Mouse (Mus musculus) left cerebral cortex, adult 11 months (tissue): Measurements from ENCODE around the gene Ccp110.

Experiments
- DNase-seq: peaks from one replicate; pipeline ENCODE4 v3.0.0; 2022; ENCODE audit warnings: low spot score

Ccp110 gene

GRCm38 (mm10) chr7:118728846-118729587 is 16.7 kb downstream of the Ccp110 start:
- no peak for DNase-seq

GRCm38 (mm10) chr7:118731781-118732180 is 19.4 kb downstream of the Ccp110 start:
- no peak for DNase-seq

DNA sequence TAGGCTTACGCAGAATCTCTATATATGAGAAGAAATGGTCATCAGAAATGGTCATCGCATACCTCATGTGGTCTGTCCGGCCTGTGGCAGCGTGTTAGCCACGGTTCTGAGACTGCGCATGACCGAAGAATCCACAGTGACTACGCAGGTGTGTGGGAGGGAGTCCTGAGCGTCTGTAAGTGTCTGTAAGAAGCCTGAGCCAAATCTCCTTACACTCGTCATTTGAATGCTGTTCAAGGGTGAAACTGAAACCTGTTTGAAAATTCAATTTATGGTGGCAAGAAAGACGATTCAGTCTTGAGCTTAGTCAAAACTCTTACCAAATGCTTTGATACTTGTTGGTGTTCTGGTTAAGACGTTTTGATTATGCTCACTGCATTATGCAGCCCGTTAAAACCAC is 20.9 kb downstream of the Ccp110 start:
- DNase-seq, result no peak

DNA sequence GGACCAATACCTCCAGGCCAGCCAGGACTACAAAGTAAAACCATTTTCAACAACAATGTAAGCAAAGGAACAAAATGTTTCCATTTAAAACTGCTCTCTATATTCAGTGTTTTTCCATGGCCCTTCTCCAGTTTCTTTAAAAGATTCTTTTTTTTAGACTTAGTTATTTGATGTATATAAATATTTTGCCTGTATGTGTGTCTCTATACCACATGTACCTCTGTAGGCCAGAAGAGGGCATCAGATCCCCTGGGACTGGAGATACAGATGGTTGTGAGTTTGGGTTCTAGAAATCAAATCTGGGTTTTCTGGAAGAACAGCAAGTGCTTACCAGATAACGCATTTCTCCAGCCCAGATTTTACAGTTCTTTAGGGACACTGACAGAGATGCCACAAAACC is 26.4 kb downstream of the Ccp110 start:
- no peak for DNase-seq

DNA sequence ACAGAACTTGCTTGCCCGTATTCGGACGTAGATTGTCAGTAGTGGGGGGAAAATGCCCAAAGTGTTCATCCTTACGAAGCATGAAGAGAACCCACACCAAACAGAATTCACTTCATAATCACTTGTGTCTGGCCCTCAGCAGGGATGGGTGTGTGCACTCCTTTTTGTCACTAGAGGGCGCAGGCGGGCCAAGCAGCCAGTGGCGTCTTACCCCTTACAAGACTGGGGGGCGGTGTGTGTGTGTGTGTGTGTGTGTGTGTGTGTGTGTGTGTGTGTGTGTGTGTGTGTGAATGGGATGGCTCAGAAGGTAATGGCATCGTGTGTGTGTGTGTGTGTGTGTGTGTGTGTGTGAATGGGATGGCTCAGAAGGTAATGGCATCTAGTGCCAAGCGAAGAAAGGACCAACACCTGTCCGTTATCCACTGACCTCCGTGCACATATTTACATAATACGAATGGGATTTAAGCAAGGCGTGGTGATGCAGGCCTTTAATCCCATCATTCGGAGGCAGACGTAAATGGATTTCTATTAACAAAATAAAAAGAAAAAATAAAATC is 27.7 kb downstream of the Ccp110 start, which contains the start of gene Vps35l:
TSS of gene Vps35l (plus strand) at position 252 of the 557 bp plus-strand sequence.
- DNase-seq, result peak; percentile 72

DNA sequence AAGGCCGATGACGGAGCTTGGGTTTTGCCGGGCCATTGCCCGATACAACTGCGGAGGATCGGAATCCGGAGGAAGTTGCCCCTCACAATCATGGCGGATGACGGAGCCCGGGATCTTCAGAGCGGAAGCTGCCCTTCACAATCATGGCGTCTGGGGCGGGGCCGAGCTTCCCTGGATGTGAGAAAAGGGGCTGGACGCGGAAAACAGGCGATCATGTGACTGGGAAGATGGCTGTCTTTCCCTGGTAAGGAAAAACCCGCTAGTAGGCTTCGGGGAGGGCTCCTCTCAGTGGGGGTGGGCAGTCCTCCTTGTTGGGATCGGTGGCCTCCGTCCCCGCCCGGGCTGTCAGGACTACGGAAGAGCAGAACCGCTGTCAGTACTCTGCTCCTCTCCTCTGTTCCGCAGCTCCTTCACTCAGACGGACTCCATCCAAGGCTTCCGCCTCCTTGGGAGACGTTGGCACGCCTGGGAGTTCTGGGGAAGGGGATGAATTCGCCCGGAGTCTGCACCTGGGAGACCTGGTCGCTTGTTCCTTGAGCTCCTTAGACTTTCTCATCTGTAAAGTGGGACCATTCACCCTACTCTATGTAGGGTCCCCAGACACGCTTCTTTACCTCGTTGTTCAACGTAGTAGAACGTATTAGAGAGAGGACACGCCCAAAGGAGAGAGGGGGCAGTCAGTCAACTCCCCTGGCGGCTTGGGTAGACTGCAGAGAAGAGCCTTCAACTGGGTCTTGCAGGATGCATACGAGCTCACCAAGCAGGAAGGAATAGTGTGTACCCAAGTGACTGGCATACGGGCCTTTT is 28.4 kb downstream of the Ccp110 start:
- DNase-seq, result peak; percentile 91

GRCm38 (mm10) chr7:118742278-118742677 is 29.9 kb downstream of the Ccp110 start:
- DNase-seq, result no peak

GRCm38 (mm10) chr7:118744766-118745165 is 32.4 kb downstream of the Ccp110 start:
- DNase-seq, result no peak

- no peak for DNase-seq
Measured at GRCm38 (mm10) chr7:118747891-118748672, 35.7 kb downstream of the Ccp110 start.

DNA sequence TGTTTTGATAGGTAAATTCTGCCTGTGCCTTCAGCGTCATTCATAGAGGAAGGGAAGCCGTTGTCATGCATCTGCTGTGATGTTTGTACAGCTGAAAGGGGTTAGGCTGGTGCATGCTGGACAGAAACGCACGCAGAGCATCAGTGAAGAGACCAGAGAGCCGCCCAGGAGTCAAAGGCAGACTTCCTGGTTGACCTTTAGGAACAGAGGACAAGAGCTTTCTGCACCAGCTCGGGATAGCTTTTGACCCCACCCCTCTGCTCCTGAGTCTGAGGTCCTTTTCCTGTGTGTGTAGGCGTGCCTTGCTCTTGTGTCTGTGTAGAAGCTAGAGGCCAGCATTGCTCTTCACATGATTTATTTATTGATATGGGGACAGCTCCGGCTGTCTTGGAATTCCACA is 37.4 kb downstream of the Ccp110 start:
- no peak for DNase-seq

GRCm38 (mm10) chr7:118751625-118752024 is 39.3 kb downstream of the Ccp110 start:
- no peak for DNase-seq

- DNase-seq, result no peak
Measured at GRCm38 (mm10) chr7:118755756-118756155, 43.4 kb downstream of the Ccp110 start.

DNA sequence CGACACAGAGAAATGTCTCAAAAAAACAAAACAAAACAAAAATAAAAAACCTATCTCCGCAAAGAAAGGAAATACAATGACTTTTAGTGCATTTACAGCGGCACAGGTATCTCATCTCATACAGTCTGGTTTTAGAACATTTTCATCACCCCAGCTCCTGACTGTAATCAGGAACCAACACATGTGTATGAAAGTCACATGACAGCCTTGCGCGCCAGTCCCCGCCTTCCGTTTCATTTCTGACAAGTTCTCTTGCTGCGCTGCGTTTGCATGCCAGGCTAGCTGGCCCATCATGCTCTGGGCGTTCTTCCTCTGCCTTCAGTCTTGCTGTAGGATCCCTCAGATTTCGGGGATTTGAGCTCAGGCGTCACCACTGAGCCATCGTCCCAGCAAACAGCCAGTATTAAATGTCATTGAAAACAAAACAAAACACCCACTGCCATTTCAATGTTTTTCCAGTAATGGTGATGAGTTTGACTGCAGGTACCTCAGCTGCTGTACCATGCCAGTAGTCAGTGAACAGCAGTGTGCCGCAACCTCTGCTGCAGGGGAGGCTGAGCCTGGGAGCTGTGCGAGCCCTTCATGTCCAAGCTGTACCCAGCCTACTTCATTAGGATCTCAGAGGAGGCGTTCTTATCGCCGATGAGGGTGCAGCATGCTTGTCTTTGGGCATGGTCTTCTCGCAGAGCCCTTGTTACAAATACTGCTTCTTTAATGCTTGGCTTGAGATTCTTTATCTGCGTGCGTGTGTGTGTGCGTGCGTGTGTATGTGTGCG is 44.3 kb downstream of the Ccp110 start:
- no peak for DNase-seq

- no peak for DNase-seq
Measured at GRCm38 (mm10) chr7:118758369-118758768, 46.0 kb downstream of the Ccp110 start.

DNA sequence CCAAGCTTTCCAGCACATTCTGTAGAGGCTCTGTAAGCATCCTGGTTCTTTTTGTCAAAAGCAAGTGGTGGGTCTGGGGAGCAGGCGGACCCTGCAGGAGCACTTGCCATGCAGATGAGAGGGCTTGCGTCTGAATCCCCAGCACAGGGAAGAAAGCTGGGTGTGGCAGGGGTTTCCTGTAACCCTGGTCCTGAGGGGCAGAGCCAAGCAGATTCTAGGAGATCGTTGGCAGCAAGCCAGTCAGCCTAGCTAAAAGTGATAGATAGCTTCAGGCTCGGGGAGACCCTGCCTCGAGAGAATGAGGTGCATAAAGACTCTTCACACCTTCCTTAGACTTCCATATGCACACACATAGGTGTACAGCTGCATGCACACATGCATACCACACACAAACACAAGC is 47.0 kb downstream of the Ccp110 start:
- DNase-seq, result no peak

DNA sequence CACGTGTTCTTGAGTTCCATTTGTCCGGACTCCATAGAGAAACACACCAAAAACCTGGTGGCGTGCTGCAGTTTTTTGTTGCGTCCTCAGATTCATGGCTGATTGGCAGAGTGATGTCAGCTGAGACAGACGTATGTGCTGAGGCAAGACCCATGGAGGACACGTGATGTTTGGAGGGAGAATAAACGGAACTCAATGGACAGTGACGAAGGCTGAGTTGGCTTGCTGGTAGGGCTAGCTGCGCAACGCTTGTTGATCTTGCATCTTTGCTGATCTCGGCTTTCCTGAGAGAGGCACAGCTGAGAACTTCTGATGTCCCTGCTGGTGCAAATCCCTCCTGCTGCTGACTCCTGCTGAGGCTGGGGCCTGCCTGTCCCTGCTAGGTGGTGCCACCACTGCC is 51.6 kb downstream of the Ccp110 start:
- no peak for DNase-seq

GRCm38 (mm10) chr7:118764725-118765124 is 52.4 kb downstream of the Ccp110 start:
- no peak for DNase-seq

- no peak for DNase-seq
Measured at GRCm38 (mm10) chr7:118765604-118766003, 53.3 kb downstream of the Ccp110 start.

- DNase-seq, result peak; percentile 32
Measured at GRCm38 (mm10) chr7:118766119-118766833, 53.9 kb downstream of the Ccp110 start.

- DNase-seq, result no peak
Measured at GRCm38 (mm10) chr7:118766834-118767224, 54.5 kb downstream of the Ccp110 start.

DNA sequence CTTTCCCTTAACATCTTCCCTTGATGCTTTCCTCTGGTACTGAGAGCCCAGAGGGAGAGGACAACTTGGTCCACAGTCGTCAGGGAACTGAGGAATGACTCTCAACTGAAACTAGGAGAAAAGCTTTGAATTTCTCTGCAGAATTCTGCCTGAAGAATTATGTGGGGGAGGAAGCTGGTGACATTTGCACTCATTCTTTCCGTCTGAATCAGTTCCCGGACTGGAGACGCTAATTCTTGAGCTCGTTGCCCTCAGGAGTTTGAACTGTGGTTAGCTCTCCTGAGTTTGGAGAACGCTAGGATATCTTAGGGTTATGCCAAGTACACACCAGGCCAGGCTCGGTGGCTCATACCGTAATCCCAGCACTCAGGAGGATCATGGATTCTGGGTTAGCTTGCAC is 56.9 kb downstream of the Ccp110 start:
- no peak for DNase-seq
